Mouse (Mus musculus) left cerebral cortex, postnatal 14 days (tissue): Measurements from ENCODE around the gene Igdcc3. TPM values are rescaled to one million over a fixed set of nuclear protein-coding genes. Genes with fewer than 3 reads are reported as not detected.
A peak's percentile ranks its signal among the peaks of the same experiment; 100 is the strongest.
"Not testable (repeated sequence)": the region's sequence is repeated elsewhere in the genome, so short reads cannot be mapped to it uniquely, and the experiment has no call there.

Source experiments
- DNase-seq, 2 experiments: peaks; one replicate each; pipeline ENCODE4 v3.0.0; 2021 to 2022; ENCODE audit warnings: low spot score in 2 of 2, mixed read lengths in 1 of 2
- intact Hi-C: fragments of 180-260 bp; cut with DNase I; formaldehyde crosslinking; loops from one replicate; pipeline ENCODE4 v1.15.1; 2025
- total RNA-seq, 2 experiments: library from RNA; stranded (reverse); gene quantifications; 2 replicates each; pipeline ENCODE4 v1.2.3; 2021

Igdcc3 gene
- total RNA-seq, 2 experiments from 2014 or later: 2.8 to 3.8 TPM

DNA sequence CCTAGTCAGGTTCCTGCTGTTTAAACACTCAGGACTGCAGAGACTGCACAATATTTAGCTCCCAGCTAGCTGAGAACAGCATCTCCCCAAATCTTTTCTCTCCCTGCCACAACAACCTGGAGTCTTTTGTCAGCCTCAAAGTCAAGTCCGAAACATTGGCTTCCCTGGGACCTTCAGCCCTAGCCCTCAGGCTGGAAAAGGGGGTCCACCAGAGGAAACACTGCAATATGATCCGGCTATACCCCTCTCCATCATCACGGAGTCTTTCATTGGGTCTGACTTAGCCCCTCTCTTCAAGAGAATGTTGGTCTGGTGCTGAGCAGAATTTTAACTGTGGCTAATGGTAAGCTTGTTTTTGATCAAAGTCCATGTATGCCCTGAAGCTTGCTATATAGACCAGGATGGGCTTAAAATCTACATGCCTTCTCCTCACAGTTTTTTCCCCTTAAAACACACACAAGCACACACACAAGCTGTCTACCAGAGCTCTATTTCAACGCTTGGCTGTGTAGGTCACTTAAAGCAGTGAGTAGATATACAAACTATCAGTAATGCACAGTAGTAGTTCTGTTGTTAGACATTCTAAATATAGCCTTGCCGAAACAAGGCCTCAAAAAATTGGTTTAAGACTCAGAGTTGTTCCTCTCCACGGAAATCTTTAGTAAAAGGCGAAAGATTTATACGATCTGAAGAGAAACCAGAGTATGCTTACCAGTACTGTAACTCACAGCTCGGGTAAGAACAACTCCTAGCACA, 55.2 kb downstream of the Igdcc3 start:
- intact Hi-C loops: loop anchor here (2.0 kb wide), 1 partner anchor 87 kb away; no protein-coding TSS in a partner anchor

DNA sequence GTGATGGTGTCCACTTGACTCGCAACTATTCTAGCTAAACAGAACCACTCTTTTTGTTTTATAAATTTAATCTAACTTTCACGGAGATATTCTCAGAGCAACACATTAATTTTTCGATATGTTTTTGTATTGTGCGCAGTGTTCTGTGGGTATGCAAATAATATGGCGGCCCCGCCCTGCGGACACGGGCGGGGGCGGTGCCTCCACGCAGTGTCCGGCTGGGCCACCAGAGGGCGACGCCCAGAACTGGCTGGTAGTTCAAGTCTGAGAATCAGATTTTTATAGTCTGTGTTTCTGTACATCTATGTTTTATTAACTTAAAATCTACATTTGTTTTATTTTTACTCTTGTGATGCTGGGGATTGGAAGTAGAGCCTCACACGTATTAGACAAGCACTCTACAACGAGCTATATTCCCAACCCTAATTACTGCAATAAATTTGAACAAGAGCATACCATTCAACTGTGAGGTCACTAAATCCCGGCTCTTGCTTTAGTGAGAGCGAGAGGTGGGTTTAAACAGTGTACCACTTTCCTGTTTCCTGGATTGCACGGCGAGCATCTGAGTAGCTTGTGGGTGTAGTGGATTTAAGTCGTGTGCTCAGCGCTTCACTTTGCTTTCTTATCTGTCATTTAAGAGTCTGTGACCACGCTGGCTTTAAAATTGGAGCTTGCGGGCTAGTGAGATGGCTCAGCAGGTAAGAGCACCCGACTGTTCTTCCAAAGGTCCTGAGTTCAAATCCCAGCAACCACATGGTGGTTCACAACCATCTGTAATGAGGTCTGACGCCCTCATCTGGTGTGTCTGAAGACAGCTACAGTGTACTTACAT, 56.0 kb downstream of the Igdcc3 start:
- intact Hi-C loops: loop anchor here (2.0 kb wide), 1 partner anchor 86 kb away; no protein-coding TSS in a partner anchor
- DNase-seq: peak; percentile 96 to 97

More for the DNA sequence above, 55.2 kb downstream of the Igdcc3 start:
- peak in 1 of 2 experiments; percentile 79 for DNase-seq

DNA sequence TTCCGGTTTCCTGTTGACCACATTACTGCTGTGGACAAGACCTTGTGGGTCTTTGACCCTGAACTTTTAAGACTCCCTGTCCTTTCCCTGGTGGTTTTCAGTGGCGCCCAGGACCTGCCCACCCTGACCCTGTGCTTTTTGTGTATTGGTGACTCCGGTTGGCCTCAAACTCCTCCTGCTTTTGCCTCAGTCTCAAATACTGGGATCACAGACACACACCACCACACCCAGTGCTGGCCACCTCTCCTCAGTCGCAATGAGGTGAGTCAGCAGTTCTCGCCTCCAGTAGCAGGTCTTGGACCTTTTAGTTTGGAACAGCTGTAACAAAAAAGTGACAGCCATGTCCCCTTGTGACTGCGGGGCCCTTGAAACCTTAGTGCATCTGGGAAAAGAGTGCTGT, 56.8 kb downstream of the Igdcc3 start:
- DNase-seq: no peak
- intact Hi-C loops: loop anchor here (2.0 kb wide), 1 partner anchor 85 kb away; no protein-coding TSS in a partner anchor

DNA sequence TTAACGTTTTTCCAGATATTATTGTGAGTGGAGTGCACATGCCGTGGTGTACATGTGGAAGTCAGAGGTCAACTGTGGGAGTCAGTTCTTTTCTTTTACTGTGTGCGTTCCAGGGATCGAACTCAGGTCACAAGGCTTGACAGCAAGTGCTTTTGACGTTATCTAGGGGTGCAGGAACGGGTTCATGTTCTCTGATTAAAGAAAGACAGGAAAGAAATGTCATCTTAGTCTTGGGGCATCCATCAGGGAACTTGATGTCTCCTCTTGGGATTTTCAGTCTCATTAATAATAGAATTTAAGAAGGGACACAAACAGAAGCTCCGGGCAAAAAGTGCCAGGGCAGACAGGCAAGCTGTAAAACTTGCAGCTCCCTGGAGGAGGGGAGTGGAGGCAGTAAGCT, 58.7 kb downstream of the Igdcc3 start:
- DNase-seq: no peak
- intact Hi-C loops: no loop called here

DNA sequence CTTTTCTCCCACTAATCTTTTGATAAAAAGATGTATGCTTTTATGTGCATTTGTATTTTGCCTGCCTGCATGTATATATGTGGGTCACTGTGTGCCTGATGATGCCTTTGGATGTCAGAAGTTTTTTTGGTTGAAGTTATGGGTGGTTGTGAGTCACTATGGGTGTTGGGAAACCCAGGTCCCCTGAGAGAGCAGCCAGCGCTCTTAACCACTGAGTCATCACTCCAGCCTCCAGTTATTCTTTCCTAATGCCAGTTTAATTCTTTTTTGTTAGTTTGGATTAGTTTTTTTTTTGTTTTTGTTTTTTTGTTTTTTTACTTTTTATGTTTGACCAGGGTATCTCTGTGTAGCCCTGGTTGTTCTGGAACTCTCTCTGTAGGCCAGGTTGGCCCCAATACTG, 59.6 kb downstream of the Igdcc3 start:
- intact Hi-C loops: no loop called here
- no peak for DNase-seq

DNA sequence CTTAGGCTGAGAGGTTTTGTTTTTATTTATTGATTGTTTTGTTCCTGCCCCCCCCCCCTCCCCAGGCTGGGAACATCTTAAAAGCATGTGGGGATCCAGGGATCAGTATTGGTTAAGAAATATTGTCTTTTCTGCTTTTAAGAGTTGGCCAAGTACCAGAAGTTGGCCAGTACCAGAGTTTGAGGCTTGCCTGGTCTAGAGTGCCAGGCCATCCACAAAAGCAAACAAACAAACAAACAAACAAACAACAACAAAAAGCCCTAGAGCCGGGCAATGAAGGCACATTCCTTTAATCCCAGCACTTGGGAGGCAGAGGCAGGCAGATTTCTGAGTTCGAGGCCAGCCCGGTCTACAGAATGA, 60.0 kb downstream of the Igdcc3 start:
- no peak for DNase-seq
- intact Hi-C loops: no loop called here

DNA sequence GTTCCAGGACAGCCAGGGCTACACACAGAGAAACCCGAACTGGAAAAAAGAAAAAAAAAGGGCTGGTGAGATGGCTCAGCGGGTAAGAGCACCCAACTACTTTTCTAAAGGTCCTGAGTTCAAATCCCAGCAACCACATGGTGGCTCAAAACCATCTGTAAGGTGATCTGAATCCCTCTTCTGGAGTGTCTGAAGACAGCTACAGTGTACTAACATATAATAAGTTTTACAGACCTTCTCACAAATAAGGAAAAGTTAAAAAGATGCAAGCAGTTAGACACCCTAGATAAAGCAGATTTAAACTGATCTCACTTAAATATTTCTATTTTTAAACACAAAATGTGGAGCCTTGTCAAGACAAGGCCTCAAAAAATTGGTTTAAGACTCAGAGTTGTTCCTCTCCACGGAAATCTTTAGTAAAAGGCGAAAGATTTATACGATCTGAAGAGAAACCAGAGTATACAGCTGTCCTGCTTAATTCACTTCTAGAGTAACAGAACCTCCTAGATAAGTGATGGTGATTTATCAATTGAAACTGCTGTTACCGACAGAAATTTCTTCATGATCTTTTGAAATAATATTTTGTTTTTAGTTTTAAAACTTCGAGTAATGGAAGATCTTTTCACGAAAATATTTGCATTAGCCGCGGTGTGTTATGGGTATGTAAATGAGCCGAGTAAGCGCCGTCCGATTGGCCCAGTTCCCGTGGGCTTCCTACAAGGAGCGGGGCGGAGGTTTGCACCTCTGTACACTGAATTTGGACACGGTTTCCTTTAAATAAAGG, 60.6 kb downstream of the Igdcc3 start:
- peak; percentile 86 to 91 for DNase-seq
- intact Hi-C loops: no loop called here

DNA sequence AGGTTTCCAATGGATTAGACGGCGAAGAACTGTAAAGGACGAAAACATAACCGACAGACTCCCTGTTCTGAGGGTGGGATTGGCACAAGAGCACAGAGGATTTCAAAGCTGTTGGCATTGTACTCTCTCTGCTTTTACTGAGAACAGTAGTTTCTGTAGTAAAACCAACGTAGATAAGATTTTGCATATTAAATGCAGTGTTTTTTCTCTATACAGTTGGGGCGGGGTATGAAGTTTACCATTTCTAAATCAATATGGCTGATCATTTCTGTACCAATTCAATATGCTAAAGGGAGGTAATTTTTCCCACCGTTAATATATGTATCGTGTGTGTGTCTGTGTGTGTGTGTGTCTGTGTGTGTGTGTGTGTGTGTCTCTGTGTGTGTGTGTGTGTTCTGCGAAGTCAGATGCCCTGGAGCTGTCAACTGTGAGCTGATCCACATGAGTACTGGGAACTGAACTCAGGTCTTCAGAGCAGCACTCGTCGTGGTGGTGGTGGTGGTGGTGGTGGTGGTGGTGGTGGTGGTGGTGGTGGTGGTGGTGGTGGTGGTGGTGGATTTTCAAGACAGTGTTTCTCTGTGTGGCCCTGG, 61.3 kb downstream of the Igdcc3 start:
- intact Hi-C loops: no loop called here
- no peak for DNase-seq

DNA sequence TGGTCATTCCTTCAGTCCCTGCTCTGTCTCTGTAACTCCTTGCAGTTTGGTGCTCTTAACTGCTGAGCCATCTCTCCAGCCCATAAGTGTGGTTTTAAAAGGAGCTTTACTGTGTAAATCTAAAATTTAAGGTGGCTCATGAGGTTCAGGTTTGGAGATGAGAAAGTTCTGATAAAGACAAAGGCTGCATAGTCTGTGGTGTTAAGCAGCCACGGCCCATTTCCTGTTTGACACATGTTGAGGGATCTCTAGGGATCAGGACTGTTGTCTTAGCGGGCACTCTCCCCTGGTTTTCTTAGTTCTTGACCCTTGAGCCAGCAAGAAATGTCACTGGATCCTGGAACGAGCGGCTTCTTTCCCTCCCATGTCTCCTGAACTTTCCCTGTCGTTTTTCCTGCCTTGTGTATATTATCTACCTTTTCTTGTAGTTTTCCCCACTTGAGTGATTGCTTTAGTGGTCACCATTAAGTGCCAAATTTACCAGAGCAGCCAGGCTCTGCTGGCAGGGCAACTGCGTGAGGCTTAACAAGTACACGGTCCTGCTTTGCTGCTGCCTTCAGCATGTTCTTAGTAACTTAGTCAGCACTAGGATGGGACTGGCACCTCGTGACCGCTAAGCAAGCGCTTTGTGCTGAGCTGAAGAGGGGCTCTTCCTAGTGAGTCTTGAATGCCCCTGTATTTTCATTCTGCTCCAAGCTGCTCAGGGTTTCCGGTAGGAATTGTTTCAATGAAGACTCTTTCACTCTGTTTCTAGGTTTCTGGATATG, 64.2 kb downstream of the Igdcc3 start:
- intact Hi-C loops: no loop called here
- no peak for DNase-seq

DNA sequence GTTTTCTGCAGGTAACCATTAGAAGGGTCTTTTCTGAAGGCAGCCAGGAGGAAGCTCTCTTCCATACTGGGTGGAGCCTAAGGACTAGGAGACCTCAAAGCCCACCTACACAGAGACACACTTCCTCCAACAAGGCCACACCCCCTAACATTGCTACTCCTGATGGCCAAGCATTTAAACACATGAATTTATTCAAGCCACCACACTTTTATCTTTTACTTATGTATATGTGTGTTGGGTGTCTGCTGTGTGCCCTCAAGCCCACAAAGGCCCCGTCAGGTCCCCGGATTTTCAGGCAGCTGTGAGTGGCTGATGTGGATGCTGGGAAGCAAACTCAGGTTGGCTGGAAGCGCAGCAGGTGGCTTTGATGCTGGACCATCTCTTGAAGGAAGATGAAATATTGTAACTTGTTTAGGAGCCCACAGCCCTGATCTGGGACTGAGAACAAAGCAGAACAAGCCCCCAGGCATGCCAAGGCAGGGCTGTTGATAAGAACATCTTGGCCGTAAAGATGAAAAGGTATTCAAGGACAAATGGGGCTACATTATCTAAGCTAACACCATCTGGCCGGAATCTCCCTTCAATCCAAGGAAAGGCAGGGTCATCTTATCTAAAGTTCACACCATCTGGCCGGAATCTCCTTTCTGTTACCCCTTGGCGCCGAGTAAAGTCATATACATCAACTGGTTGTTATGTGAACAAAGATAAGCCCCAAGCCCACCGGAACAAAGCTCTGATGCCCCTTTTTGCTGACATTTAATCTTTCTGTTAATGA, 66.2 kb downstream of the Igdcc3 start:
- intact Hi-C loops, DNase-seq: not testable (repeated sequence)

DNA sequence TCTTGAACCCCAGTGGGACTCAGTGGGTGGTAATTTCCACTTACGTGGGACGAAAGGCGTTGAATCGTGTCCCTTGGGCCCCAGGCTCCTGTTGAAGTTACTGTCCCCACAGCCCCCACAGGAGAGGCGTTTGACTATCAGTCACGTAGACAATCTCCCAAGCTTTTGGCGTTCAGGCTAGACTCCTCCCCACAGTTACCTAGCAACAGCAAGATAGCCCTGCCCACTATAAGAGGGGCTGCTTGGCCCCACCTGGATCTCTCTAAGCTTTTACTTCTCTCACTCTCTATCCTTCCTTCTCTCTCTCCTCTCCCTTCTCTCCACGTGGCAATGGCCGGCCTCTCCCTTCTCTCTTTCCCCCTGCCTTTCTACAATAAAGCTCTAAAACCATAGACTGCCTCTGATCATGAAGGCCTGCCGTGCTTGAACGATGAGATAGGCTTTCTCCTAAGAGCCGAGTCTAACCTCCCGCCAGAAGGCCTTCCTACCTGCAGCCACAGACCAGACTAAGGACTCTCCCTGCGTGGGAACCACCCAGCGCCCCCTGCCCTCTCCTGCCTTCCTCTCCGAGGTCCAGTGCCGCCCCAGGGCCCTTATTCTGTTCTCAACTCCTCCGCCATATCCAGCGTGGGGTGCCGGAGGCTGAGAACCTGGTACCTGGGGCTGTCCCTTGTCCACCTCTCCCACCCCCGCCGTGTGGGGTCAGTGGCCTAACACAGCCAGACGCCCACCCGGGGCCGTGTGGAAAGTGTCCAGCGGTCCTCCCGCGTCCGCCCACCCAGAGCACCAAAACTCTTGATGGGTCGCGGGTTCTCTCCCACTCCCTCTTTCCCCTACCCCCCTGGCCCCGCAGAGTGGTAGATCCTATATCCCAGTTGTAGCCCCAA, 67.5 kb downstream of the Igdcc3 start:
- no peak for DNase-seq
- intact Hi-C loops: no loop called here

DNA sequence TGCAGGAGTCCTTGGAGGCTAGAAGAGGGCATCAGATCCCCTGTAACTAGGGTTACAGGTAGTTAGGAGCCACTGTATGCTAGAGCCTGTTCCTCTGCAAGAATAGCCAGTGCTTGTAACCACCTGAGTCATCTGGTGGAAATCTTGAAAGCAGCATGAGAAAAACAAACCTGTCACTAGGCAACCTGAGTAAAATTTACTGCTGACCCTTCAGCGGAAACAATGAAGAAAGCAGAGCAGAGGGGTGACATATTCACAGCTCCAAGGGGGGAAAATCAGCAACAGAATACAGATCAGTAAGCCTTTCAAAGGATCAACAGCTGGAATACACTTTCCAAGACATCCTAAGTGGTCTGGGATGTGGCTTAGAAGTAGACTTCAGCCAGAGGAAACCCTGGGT, 70.6 kb downstream of the Igdcc3 start:
- DNase-seq: no peak
- intact Hi-C loops: no loop called here

DNA sequence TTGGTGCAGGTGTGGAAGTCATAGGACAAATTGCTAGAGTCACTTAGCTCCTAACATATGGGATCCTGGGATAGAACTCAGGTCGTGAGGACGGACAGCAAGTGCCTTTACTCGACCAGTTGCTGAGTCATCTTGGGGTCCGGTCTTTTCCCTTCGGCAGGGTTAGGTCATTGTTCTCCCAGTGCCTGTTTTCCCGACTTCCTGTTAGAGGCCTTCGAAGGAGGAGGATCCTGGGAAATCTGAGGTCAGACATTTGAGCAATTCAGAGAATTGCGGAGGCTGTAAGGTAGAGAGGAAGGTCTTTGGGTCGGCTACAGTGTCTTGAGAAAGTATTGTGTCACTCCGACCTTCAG, 73.4 kb downstream of the Igdcc3 start:
- DNase-seq: no peak
- intact Hi-C loops: no loop called here

DNA sequence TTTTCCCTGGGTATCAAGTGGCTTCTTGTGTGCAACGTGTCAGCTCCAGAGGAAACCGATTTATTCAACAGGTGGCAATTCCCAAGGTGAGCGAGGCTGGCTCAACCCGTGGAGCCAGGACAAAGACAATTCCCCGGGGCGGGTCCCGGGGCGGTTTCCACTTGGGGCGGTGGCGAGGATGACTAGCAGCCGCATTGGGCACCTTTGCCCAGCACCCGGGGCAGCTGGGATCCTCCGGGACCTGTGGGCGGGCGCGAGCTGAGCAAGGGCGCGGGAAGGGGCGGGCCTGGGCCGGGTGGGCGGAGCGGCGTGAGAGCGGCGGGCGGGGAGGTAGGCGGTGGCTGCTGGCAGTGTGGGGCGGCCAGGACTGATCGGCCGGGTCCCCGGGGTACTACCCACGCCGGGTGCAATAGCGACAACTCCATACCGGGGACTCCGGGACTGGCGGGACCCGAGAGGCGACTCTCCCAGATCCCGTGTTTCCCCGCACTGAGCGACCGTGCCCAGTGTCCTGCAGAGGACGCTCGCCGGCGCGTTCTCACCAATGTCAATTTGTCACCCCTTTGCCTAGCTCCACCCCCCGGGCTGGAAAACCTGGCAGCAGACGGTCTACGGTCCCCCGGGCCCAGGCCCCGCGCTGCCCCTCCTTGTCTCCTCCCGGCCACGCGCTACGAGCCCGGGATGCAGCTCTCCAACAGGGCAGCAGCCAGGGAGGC, 73.9 kb downstream of the Igdcc3 start:
- intact Hi-C loops: no loop called here
- peak; percentile 70 to 72 for DNase-seq

DNA sequence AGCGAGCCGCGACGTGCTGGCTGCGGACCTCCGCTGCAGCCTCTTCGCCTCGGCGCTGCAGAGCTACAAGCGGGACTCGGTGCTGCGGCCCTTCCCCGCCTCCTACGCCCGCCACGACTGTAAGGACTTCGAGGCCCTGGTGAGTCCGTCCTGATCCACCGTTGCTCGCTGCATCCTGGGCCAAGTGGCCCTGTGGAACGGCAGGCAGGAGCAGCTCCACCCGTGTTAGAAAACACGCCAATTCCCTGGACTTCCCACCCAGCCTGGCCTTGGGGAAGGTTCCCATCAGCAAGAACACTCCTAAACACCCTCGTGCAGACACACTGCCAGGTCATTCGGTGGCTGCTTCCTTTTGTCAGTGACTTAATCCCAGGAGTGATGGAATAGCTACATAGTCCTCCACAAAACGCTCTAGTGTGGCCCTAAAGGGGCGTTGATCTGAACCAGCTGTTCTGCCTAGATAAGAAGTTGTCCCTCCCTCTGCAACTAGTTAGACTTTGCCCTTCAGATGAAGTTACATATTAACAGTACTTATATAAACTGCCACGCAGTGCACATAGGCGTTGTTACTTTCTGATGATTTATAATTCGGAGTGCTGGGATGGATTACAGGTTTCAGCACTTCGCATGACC, 74.6 kb downstream of the Igdcc3 start:
- intact Hi-C loops: no loop called here
- DNase-seq: no peak

DNA sequence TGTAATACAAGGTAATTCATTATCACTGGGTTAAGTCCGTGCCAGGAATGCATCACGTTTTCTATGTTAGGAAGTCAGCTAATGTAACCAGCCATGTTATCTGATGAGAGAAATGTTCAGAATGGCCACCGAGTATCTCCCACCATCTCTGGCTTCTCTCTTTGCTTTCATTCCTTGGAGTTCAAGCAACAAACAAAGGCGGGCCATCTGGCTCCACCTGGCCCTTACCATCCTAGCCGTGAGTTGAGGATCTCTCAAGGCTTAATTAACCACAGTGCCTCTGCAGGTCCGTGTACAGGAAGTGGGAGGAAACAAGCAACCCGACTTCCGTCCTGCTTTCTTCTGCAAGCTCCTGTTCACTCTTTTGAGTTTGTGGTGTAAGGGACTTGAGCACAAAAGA, 76.0 kb downstream of the Igdcc3 start:
- intact Hi-C loops: no loop called here
- DNase-seq: no peak
